Mouse (Mus musculus) liver, embryonic 18 days (tissue): ENCODE data around the gene 1700029I15Rik. TPM values are rescaled to one million over a fixed set of nuclear protein-coding genes. Genes with fewer than 3 reads are reported as not detected.

Experiments used
- polyA plus RNA-seq: library from polyadenylated mRNA; depleted of rRNA; stranded (reverse); fragments of >200 nt; gene quantifications from 2 replicates; pipeline ENCODE4 v1.2.3, GENCODE M21; 2012; rRNA removed

1700029I15Rik gene
- 2.5 and 2.9 TPM in 2 replicates for polyA plus RNA-seq

GRCm38 (mm10) chr2:92381901-92382588, at the start of gene 1700029I15Rik:
Gene 1700029I15Rik, plus strand, starts transcription at chr2:92382538.

GRCm38 (mm10) chr2:92374514-92374913, 7.8 kb upstream of the 1700029I15Rik start, which contains the start of the genes Pex16 and Large2:
Gene Pex16, plus strand, starts transcription at chr2:92374676.
Gene Large2, minus strand, starts transcription at chr2:92374869.

GRCm38 (mm10) chr2:92401091-92401561, 18.8 kb downstream of the 1700029I15Rik start, which contains the start of gene Mapk8ip1:
Gene Mapk8ip1, minus strand, starts transcription at chr2:92401263.

GRCm38 (mm10) chr2:92433578-92434374, 51.4 kb downstream of the 1700029I15Rik start, which contains the start of gene Cry2:
Gene Cry2, minus strand, starts transcription at chr2:92434043.

Other genes starting within 250 kb of the 1700029I15Rik start
- 40.6 and 42.0 TPM in 2 replicates for gene Pex16, start 7.9 kb upstream of the 1700029I15Rik start, polyA plus RNA-seq
- gene Large2, start 7.7 kb upstream of the 1700029I15Rik start, polyA plus RNA-seq: 7.0 and 9.7 TPM in 2 replicates
- gene Mapk8ip1, start 18.7 kb downstream of the 1700029I15Rik start, polyA plus RNA-seq: 2.2 and 2.3 TPM in 2 replicates
- 10.8 and 14.1 TPM in 2 replicates for gene Cry2, start 51.5 kb downstream of the 1700029I15Rik start, polyA plus RNA-seq
- 9.2 and 9.6 TPM in 2 replicates for gene Slc35c1, start 78.0 kb downstream of the 1700029I15Rik start, polyA plus RNA-seq
- 0.14 and 0.22 TPM in 2 replicates for gene Chst1, start 217.2 kb downstream of the 1700029I15Rik start, polyA plus RNA-seq